Mouse (Mus musculus): ENCODE measurements at regions not wholly inside any gene's neighbourhood (a gene's known extent, or its start where the extent isn't known, plus 50 kb on each side); places are given as distances from the start of the nearest gene placed in this dataset.

DNA sequence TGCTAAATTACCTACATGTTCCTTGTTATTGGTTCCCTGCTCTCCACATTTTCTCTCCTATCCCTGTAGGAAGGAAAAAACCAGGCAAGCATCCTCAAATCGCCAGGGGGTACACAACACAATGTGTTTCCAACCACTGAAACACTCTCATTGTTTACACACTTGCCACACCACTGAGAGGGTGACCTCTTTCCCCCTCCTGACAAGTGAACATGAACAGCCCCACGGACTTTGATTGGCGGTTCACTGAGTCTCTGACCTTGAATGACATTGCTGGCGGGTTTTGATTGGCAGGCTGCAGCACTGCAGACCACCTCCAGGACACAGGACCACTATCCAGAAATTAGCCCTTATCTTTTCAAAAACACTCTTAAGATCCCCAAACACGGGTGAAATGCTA, 211.7 kb upstream of the Onecut1 start:
- no peak overlapping the region for H3K9ac ChIP-seq (replicated peaks; ENCODE audit: low read depth, low read length)
- H3K4me3 ChIP-seq (ENCODE audit: low read depth, low read length) = no peak overlapping the region
- 47% methylated on average over 5 of the region's 5 CpGs for WGBS
- H3K4me1 ChIP-seq (ENCODE audit: control insufficient read depth, insufficient read depth) = no peaks in the 10 kb centered on the region
- DNase-seq (ENCODE audit: low spot score) = no peak
- no peak overlapping the region for H3K27ac ChIP-seq (ENCODE audit: low read depth)
- no peaks in the 10 kb centered on the region for H3K27me3 ChIP-seq (ENCODE audit: control insufficient read depth, insufficient read depth, low read length)
- H3K36me3 ChIP-seq (replicated peaks; ENCODE audit: control insufficient read depth, insufficient read depth, low read length) = no peaks in the 10 kb centered on the region
- no peak overlapping the region for H3K4me2 ChIP-seq (ENCODE audit: low read depth, low read length)
- ATAC-seq (ENCODE audit: insufficient read depth, low read depth) = no peak
- H3K9me3 ChIP-seq (replicated peaks; ENCODE audit: control insufficient read depth, low read length) = no peaks in the 10 kb centered on the region
- no peak for TF ChIP-seq EP300 (IDR thresholded peaks at IDR 0.05; ENCODE audit: low read depth)
- TF ChIP-seq CTCF (IDR thresholded peaks at IDR 0.05; ENCODE audit: low read depth) = no peak

GRCm38 (mm10) chr9:74655956-74656355, 205.8 kb upstream of the Onecut1 start:
- no peak overlapping the region for H3K4me3 ChIP-seq (ENCODE audit: low read depth, low read length)
- no peak overlapping the region for H3K9ac ChIP-seq (replicated peaks; ENCODE audit: low read depth, low read length)
- no peaks in the 10 kb centered on the region for H3K4me1 ChIP-seq (ENCODE audit: control insufficient read depth, insufficient read depth)
- no peak for TF ChIP-seq CTCF (IDR thresholded peaks at IDR 0.05; ENCODE audit: low read depth)
- no peak for TF ChIP-seq EP300 (IDR thresholded peaks at IDR 0.05; ENCODE audit: low read depth)
- DNase-seq (ENCODE audit: low spot score) (no peak), ATAC-seq (ENCODE audit: insufficient read depth, low read depth) (no peak)
- no peaks in the 10 kb centered on the region for H3K27me3 ChIP-seq (ENCODE audit: control insufficient read depth, insufficient read depth, low read length)
- H3K4me2 ChIP-seq (ENCODE audit: low read depth, low read length) = no peak overlapping the region
- 22% methylated on average over 1 of the region's 1 CpGs for WGBS
- no peaks in the 10 kb centered on the region for H3K9me3 ChIP-seq (replicated peaks; ENCODE audit: control insufficient read depth, low read length)
- no peak overlapping the region for H3K27ac ChIP-seq (ENCODE audit: low read depth)
- H3K36me3 ChIP-seq (replicated peaks; ENCODE audit: control insufficient read depth, insufficient read depth, low read length) = no peaks in the 10 kb centered on the region

GRCm38 (mm10) chr9:74656392-74656791, 205.3 kb upstream of the Onecut1 start:
- Histone ChIP-seq H3K9me3 (replicated peaks; ENCODE audit: control insufficient read depth, low read length) (no peaks in the 10 kb centered on the region), H3K4me1 (ENCODE audit: control insufficient read depth, insufficient read depth) (no peaks in the 10 kb centered on the region), H3K36me3 (replicated peaks; ENCODE audit: control insufficient read depth, insufficient read depth, low read length) (no peaks in the 10 kb centered on the region), H3K4me2 (ENCODE audit: low read depth, low read length) (no peak overlapping the region), H3K4me3 (ENCODE audit: low read depth, low read length) (no peak overlapping the region), H3K9ac (replicated peaks; ENCODE audit: low read depth, low read length) (no peak overlapping the region), H3K27me3 (ENCODE audit: control insufficient read depth, insufficient read depth, low read length) (no peaks in the 10 kb centered on the region), H3K27ac (ENCODE audit: low read depth) (no peak overlapping the region)
- WGBS = 77% methylated on average over 10 of the region's 10 CpGs
- no peak for DNase-seq (ENCODE audit: low spot score)
- ATAC-seq (ENCODE audit: insufficient read depth, low read depth) = no peak
- no peak for TF ChIP-seq EP300 (IDR thresholded peaks at IDR 0.05; ENCODE audit: low read depth)

GRCm38 (mm10) chr9:74671356-74671952, 190.3 kb upstream of the Onecut1 start:
- no peak for DNase-seq (ENCODE audit: low spot score)
- Histone ChIP-seq H3K4me3 (ENCODE audit: low read depth, low read length) (no peak overlapping the region), H3K27me3 (ENCODE audit: control insufficient read depth, insufficient read depth, low read length) (no peaks in the 10 kb centered on the region), H3K9me3 (replicated peaks; ENCODE audit: control insufficient read depth, low read length) (no peaks in the 10 kb centered on the region), H3K36me3 (replicated peaks; ENCODE audit: control insufficient read depth, insufficient read depth, low read length) (no peaks in the 10 kb centered on the region), H3K9ac (replicated peaks; ENCODE audit: low read depth, low read length) (no peak overlapping the region), H3K27ac (ENCODE audit: low read depth) (no peak overlapping the region), H3K4me1 (ENCODE audit: control insufficient read depth, insufficient read depth) (no peaks in the 10 kb centered on the region), H3K4me2 (ENCODE audit: low read depth, low read length) (no peak overlapping the region)
- ATAC-seq (ENCODE audit: insufficient read depth, low read depth) = no peak
- TF ChIP-seq EP300 (IDR thresholded peaks at IDR 0.05; ENCODE audit: low read depth) = no peak
- TF ChIP-seq CTCF (IDR thresholded peaks at IDR 0.05; ENCODE audit: low read depth) = no peak
- WGBS = 79% methylated on average over 4 of the region's 4 CpGs

GRCm38 (mm10) chr9:74672261-74672660, 189.5 kb upstream of the Onecut1 start:
- H3K27me3 ChIP-seq (ENCODE audit: control insufficient read depth, insufficient read depth, low read length) = no peaks in the 10 kb centered on the region
- no peak for ATAC-seq (ENCODE audit: insufficient read depth, low read depth)
- no peak overlapping the region for H3K4me3 ChIP-seq (ENCODE audit: low read depth, low read length)
- no peaks in the 10 kb centered on the region for H3K36me3 ChIP-seq (replicated peaks; ENCODE audit: control insufficient read depth, insufficient read depth, low read length)
- no peaks in the 10 kb centered on the region for H3K9me3 ChIP-seq (replicated peaks; ENCODE audit: control insufficient read depth, low read length)
- no peak for DNase-seq (ENCODE audit: low spot score)
- TF ChIP-seq CTCF (IDR thresholded peaks at IDR 0.05; ENCODE audit: low read depth) = no peak
- no peak for TF ChIP-seq EP300 (IDR thresholded peaks at IDR 0.05; ENCODE audit: low read depth)
- no peak overlapping the region for H3K4me2 ChIP-seq (ENCODE audit: low read depth, low read length)
- no peak overlapping the region for H3K27ac ChIP-seq (ENCODE audit: low read depth)
- no peak overlapping the region for H3K9ac ChIP-seq (replicated peaks; ENCODE audit: low read depth, low read length)
- 77% methylated on average over 7 of the region's 7 CpGs for WGBS
- no peaks in the 10 kb centered on the region for H3K4me1 ChIP-seq (ENCODE audit: control insufficient read depth, insufficient read depth)

DNA sequence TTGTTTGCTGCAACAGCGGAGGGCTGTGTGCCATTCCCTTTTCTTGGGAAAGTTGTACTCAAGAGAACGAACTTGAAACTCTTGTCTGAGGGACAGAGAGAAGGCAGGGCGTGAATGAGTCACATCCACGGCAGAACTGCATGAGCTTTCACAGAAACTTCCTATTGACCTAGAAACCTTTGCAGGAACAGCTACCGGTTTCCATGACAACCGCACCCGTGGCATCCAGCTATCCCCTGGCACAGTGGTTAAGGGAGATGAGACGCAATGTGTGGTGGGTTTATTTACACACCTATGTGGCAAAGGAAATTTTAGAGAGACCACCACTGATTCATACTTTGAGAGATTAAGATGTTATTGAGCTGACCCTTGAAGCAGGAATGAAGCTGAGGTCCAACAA, 163.5 kb upstream of the Onecut1 start:
- 71% methylated on average over 8 of the region's 8 CpGs for WGBS
- ATAC-seq (ENCODE audit: insufficient read depth, low read depth) = no peak
- TF ChIP-seq CTCF (IDR thresholded peaks at IDR 0.05; ENCODE audit: low read depth) (no peak), EP300 (IDR thresholded peaks at IDR 0.05; ENCODE audit: low read depth) (no peak)

More for the DNA sequence above, 163.5 kb upstream of the Onecut1 start:
- H3K27ac ChIP-seq (ENCODE audit: low read depth) = no peak overlapping the region
- H3K9me3 ChIP-seq (replicated peaks; ENCODE audit: control insufficient read depth, low read length) = no peaks in the 10 kb centered on the region
- no peak for DNase-seq (ENCODE audit: low spot score)
- no peaks in the 10 kb centered on the region for H3K36me3 ChIP-seq (replicated peaks; ENCODE audit: control insufficient read depth, insufficient read depth, low read length)
- no peaks in the 10 kb centered on the region for H3K27me3 ChIP-seq (ENCODE audit: control insufficient read depth, insufficient read depth, low read length)
- H3K4me1 ChIP-seq (ENCODE audit: control insufficient read depth, insufficient read depth) = no peaks in the 10 kb centered on the region
- no peak overlapping the region for H3K4me3 ChIP-seq (ENCODE audit: low read depth, low read length)
- H3K9ac ChIP-seq (replicated peaks; ENCODE audit: low read depth, low read length) = no peak overlapping the region
- H3K4me2 ChIP-seq (ENCODE audit: low read depth, low read length) = no peak overlapping the region

All from heart, postnatal 0 days (tissue).